Mouse (Mus musculus) lung, adult 2 months (tissue): ENCODE data around the gene Gm11020. TPM values are rescaled to one million over a fixed set of nuclear protein-coding genes. Genes with fewer than 3 reads are reported as not detected.

Experiments
- DNase-seq: peaks from one replicate; pipeline ENCODE4 v3.0.0; 2022
- H3K4me1 ChIP-seq: fragments of 200-500 bp; 2 replicates; pipeline ENCODE4 v1.6.1; 2011; ENCODE audit warnings: low read length; ENCODE audit not compliant: control insufficient read depth, insufficient read depth
- H3K4me3 ChIP-seq: fragments of 200-500 bp; replicated peaks from 2 replicates; pipeline ENCODE3; 2011; ENCODE audit warnings: low read depth, mild to moderate bottlenecking, control low read depth, low read length; ENCODE audit errors: extremely low read depth
- CTCF ChIP-seq: fragments of 200-500 bp; IDR thresholded peaks from 2 replicates; pipeline ENCODE4 v1.5.1; 2011; ENCODE audit warnings: mild to moderate bottlenecking, low read length, control low read depth; ENCODE audit not compliant: insufficient read depth
- POLR2A ChIP-seq: fragments of 200-500 bp; IDR thresholded peaks from 2 replicates; pipeline ENCODE4 v1.6.1; 2011; ENCODE audit warnings: low read depth, mild to moderate bottlenecking, control low read depth, low read length, borderline replicate concordance; ENCODE audit errors: extremely low read depth
- WGBS: fragments of 180-500 bp; shearing (Covaris S2); methylation state at CpG from one replicate; pipeline ENCODE4 v1.1.7; 2018; 5-methylcytosine and 5-hydroxymethylcytosine counted together
- polyA plus RNA-seq: library from polyadenylated mRNA; depleted of rRNA; stranded (reverse); fragments of >200 nt; gene quantifications from 2 replicates; pipeline ENCODE4 v1.2.3, GENCODE M21; 2012

Gm11020 gene
- polyA plus RNA-seq, 1 experiment, result not detected

- no peaks in the 10 kb centered on the region; the same call in none of the 2 replicates for H3K4me1 ChIP-seq
- DNase-seq, result no peak
- H3K4me3 ChIP-seq, result peak overlapping the region; percentile 64
- no peak for TF ChIP-seq CTCF
- TF ChIP-seq POLR2A, result no peak
- WGBS, result 45% methylated on average over 6 of the region's 6 CpGs
Measured at GRCm38 (mm10) chr8:104341678-104342077, 20.3 kb downstream of the Gm11020 start.

- TF ChIP-seq CTCF, result no peak
- no peak for TF ChIP-seq POLR2A
- no peak for DNase-seq
- Histone ChIP-seq H3K4me3 (no peak overlapping the region), H3K4me1 (no peaks in the 10 kb centered on the region; the same call in none of the 2 replicates)
- WGBS, result 49% methylated on average over 5 of the region's 5 CpGs
Measured at GRCm38 (mm10) chr8:104342426-104342825, 21.1 kb downstream of the Gm11020 start.

GRCm38 (mm10) chr8:104343957-104344356 is 22.6 kb downstream of the Gm11020 start:
- H3K4me1 ChIP-seq, result no peaks in the 10 kb centered on the region; the same call in none of the 2 replicates
- H3K4me3 ChIP-seq, result no peak overlapping the region
- 16% methylated on average over 7 of the region's 7 CpGs for WGBS
- peak; percentile 88 for DNase-seq
- TF ChIP-seq CTCF (peak; percentile 98), POLR2A (no peak)

DNA sequence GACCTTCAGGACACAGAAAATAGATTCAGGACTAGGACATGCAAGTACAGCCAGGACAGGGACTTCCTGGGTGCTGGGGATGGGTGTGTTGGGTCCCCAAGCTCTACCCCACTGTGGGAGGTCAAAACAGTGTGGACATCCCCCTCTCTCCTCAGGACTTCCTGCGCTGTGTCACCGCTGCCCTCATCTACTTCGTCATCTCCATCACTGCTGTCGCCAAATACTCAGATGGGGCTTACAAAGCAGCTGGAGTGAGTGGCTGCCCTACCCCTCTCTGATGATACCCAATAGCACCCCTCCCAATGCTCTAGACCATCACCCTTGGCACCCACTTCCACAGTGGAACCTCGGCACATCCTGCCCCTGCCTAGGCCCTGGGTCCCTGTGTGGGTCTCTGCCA is 23.3 kb downstream of the Gm11020 start:
- H3K4me3 ChIP-seq, result no peak overlapping the region
- no peak for TF ChIP-seq CTCF
- H3K4me1 ChIP-seq, result no peaks in the 10 kb centered on the region; the same call in none of the 2 replicates
- DNase-seq, result no peak
- WGBS, result 79% methylated on average over 5 of the region's 5 CpGs

DNA sequence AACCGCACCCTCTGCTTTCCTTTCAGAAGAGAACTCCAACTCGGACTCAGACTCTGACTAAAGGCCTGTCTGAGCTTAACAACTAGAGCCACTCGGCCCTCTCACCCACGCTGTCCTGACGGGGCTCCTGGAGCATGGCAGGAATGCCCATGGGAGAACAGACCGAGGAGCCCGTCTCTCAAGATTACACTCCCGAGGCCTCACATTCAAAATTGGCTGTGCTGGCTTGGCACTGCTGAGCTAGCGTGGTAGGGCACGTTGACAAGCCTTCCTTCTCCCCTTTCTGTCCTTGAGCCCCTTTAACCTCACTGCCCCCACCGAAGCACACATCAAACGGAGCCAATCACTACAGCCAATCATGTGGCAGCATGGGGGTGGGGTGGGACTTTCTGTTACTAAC is 25.3 kb downstream of the Gm11020 start:
- H3K4me3 ChIP-seq, result no peak overlapping the region
- DNase-seq, result no peak
- 67% methylated on average over 12 of the region's 12 CpGs for WGBS
- TF ChIP-seq CTCF (no peak), POLR2A (no peak)
- no peaks in the 10 kb centered on the region; the same call in 1 of the 2 replicates for H3K4me1 ChIP-seq

DNA sequence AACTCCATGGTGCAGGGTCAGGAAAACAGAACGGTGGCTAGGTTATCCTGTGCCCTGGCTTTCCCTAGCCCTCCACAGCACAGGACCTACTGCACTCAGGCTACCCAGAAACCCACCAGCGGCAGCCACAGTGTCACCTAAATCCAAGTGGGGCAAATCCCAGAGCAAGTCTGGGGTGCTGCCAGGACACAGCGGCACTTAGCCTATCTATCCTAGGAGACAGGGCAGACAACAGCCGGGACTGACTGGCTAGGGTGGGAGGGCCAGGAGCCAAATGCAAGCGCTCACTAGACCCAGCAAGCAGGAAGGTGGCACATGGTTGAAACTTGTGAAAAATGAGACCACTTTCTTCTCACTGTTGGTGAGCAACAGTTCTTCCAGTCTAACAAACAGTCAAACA is 27.6 kb downstream of the Gm11020 start:
- Histone ChIP-seq H3K4me1 (no peaks in the 10 kb centered on the region), H3K4me3 (no peak overlapping the region)
- WGBS, result 66% methylated on average over 5 of the region's 5 CpGs
- TF ChIP-seq CTCF (no peak), POLR2A (no peak)
- no peak for DNase-seq

DNA sequence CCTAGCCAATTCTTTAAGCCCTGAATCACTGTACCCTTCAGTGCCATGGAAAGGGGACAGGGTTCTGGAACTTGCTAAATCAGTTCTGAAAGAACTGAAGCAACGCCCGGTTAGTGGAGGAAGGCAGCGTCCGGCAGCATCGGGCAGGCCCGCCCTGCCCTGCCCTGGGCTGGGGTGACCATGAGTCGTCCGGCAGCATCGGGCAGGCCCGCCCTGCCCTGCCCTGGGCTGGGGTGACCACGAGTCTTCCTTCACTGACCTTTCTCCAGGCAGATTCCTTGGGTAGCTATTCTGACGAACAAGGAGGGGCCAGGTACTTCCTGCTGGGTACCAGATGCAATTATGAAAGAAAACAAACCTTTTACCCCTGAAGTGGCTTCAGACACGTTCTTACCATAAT is 28.7 kb downstream of the Gm11020 start:
- TF ChIP-seq CTCF (no peak), POLR2A (no peak)
- 57% methylated on average over 13 of the region's 13 CpGs for WGBS
- Histone ChIP-seq H3K4me1 (no peaks in the 10 kb centered on the region), H3K4me3 (no peak overlapping the region)
- DNase-seq, result no peak

DNA sequence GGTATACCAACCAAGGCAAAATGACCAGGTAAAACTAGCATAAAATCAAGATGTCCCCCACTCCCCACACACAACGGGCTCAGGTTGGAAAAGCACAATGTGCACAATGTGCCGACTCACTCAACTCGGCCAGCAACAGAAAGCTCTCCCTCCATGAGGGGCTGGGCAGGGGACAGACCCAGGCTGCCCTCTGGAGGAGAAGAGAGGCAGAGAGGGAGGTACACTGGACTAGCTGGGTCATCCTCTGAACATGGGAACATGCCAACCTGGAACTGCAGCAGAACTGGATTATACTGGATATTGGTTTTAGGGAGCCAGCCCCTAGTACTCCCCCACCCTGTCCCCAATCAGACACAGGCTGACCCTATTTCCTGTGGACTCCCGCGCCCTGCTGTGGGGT is 31.8 kb downstream of the Gm11020 start:
- TF ChIP-seq CTCF (peak; percentile 37; the same call in 1 of the 2 replicates), POLR2A (no peak)
- no peak for DNase-seq
- no peak overlapping the region for H3K4me3 ChIP-seq
- WGBS, result 61% methylated on average over 5 of the region's 5 CpGs
- no peaks in the 10 kb centered on the region for H3K4me1 ChIP-seq

DNA sequence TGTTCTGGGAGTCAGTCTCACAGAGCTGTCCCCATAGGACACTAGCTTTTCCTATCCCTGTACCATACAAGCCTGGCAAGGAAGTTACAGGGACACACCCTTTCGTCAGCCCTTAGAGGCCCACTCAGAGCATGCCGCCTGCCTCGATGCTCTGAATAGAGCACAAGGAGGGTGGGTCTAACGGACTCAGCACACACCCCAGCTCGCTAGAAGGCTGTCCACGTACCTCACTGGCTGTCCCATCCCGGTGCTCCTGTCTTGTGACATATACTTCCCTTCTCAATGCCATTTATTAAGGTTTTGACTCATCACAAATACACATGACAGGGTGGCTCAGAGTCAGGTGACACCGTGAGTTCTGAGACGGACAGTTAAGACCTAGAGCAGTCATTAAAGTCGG is 33.1 kb downstream of the Gm11020 start:
- Histone ChIP-seq H3K4me1 (no peaks in the 10 kb centered on the region), H3K4me3 (no peak overlapping the region)
- 84% methylated on average over 10 of the region's 10 CpGs for WGBS
- no peak for DNase-seq
- TF ChIP-seq CTCF, result no peak
- no peak for TF ChIP-seq POLR2A

- TF ChIP-seq CTCF (no peak), POLR2A (no peak)
- WGBS, result 85% methylated on average over 3 of the region's 3 CpGs
- DNase-seq, result no peak
- Histone ChIP-seq H3K4me1 (no peaks in the 10 kb centered on the region), H3K4me3 (no peak overlapping the region)
Measured at GRCm38 (mm10) chr8:104358637-104359036, 37.3 kb downstream of the Gm11020 start.

- Histone ChIP-seq H3K4me3 (no peak overlapping the region), H3K4me1 (no peaks in the 10 kb centered on the region)
- no peak for DNase-seq
- 78% methylated on average over 15 of the region's 15 CpGs for WGBS
- TF ChIP-seq CTCF (no peak), POLR2A (no peak)
Measured at GRCm38 (mm10) chr8:104359778-104360456, 38.5 kb downstream of the Gm11020 start.
